Mouse (Mus musculus): Measurements from ENCODE around the gene Tex46. TPM values are rescaled to one million over a fixed set of nuclear protein-coding genes. Genes with fewer than 3 reads are reported as not detected.
A peak's percentile ranks its signal among the peaks of the same experiment; 100 is the strongest.

Gene Tex46
- polyA plus RNA-seq, 1 experiment, result not detected

GRCm38 (mm10) chr4:136649480-136650196 is 39.4 kb downstream of the Tex46 start:
- TF ChIP-seq GATA1 (IDR thresholded peaks at IDR 0.05; ENCODE audit: low read length), result no peak

- TF ChIP-seq GATA1 (IDR thresholded peaks at IDR 0.05; ENCODE audit: low read length), result no peak
Observed at GRCm38 (mm10) chr4:136650261-136650660, 40.0 kb downstream of the Tex46 start.

GRCm38 (mm10) chr4:136651357-136651811 is 41.1 kb downstream of the Tex46 start:
- TF ChIP-seq GATA1 (IDR thresholded peaks at IDR 0.05; ENCODE audit: low read length), result no peak

- TF ChIP-seq GATA1 (IDR thresholded peaks at IDR 0.05; ENCODE audit: low read length), result no peak
Observed at GRCm38 (mm10) chr4:136651882-136652527, 41.8 kb downstream of the Tex46 start.

- no peak for TF ChIP-seq GATA1 (IDR thresholded peaks at IDR 0.05; ENCODE audit: low read length)
Observed at GRCm38 (mm10) chr4:136652528-136652910, 42.3 kb downstream of the Tex46 start.

- peak; percentile 36 for TF ChIP-seq GATA1 (IDR thresholded peaks at IDR 0.05; ENCODE audit: low read length)
Observed at GRCm38 (mm10) chr4:136653019-136653418, 42.8 kb downstream of the Tex46 start.

- no peak for TF ChIP-seq GATA1 (IDR thresholded peaks at IDR 0.05; ENCODE audit: low read length)
Observed at GRCm38 (mm10) chr4:136653692-136654234, 43.5 kb downstream of the Tex46 start.

- peak; percentile 82 for TF ChIP-seq GATA1 (IDR thresholded peaks at IDR 0.05; ENCODE audit: low read length)
Observed at GRCm38 (mm10) chr4:136657914-136658313, 47.7 kb downstream of the Tex46 start.

Other genes starting within 250 kb of the Tex46 start
- gene Htr1d, start 186.9 kb upstream of the Tex46 start, polyA plus RNA-seq (2012), result not detected in 2 replicates
- not detected in 2 replicates for gene 6030445D17Rik, start 148.2 kb upstream of the Tex46 start, polyA plus RNA-seq (2012)
- gene Luzp1, start 140.7 kb upstream of the Tex46 start, polyA plus RNA-seq (2012), result not detected in 2 replicates
- gene Kdm1a, start 7.7 kb upstream of the Tex46 start, polyA plus RNA-seq (2012), result 19.1 and 26.2 TPM in 2 replicates
- gene Lactbl1, start 12.2 kb downstream of the Tex46 start, polyA plus RNA-seq (2012), result not detected in 2 replicates
- 0.03 TPM in 1 of 2 replicates, not detected in the other for gene Ephb2, start 225.6 kb downstream of the Tex46 start, polyA plus RNA-seq (2012)

All from G1E-ER4 (cell line).